Mouse (Mus musculus) embryonic facial prominence, embryonic 14.5 days (tissue): ENCODE results near the gene Gper1. TPM values are rescaled to one million over a fixed set of nuclear protein-coding genes. Genes with fewer than 3 reads are reported as not detected.

ENCODE experiments used
- ATAC-seq: fragments of 200-750 bp; cut with Nextera tagmentation; 2 replicates; pipeline ENCODE4 v1.8.0; 2017; ENCODE audit warnings: low read depth, moderate number of reproducible peaks, moderate TSS enrichment
- DNase-seq: peaks from one replicate; pipeline ENCODE4 v3.0.0-alpha.2; 2015; ENCODE audit warnings: low spot score
- H3K27ac ChIP-seq: fragments of 300-500 bp; sonication (generic); replicated peaks from 2 replicates; pipeline ENCODE4 v1.5.1; 2014; ENCODE audit warnings: low read depth, mild to moderate bottlenecking, low read length, moderate library complexity
- H3K27me3 ChIP-seq: fragments of 300-500 bp; sonication (generic); replicated peaks from 2 replicates; pipeline ENCODE4 v1.6.1; 2014; ENCODE audit warnings: low read length; ENCODE audit not compliant: control insufficient read depth, insufficient read depth
- H3K36me3 ChIP-seq: fragments of 300-500 bp; sonication (generic); 2 replicates; pipeline ENCODE4 v1.6.1; 2014; ENCODE audit warnings: low read length, mixed read lengths; ENCODE audit not compliant: control insufficient read depth, insufficient read depth
- H3K4me1 ChIP-seq: fragments of 300-500 bp; sonication (generic); 2 replicates; pipeline ENCODE4 v1.6.1; 2014; ENCODE audit warnings: antibody characterized with exemption, low read length; ENCODE audit not compliant: control insufficient read depth, insufficient read depth
- H3K4me2 ChIP-seq: fragments of 300-500 bp; sonication (generic); 2 replicates; pipeline ENCODE4 v1.6.1; 2014; ENCODE audit warnings: low read depth, mild to moderate bottlenecking, low read length, moderate library complexity, mixed read lengths
- H3K4me3 ChIP-seq: fragments of 300-500 bp; sonication (generic); 2 replicates; pipeline ENCODE4 v1.5.1; 2014; ENCODE audit warnings: low read depth, mild to moderate bottlenecking, low read length
- H3K9ac ChIP-seq: fragments of 300-500 bp; sonication (generic); 2 replicates; pipeline ENCODE4 v1.6.1; 2014; ENCODE audit warnings: low read depth, mild to moderate bottlenecking, low read length, moderate library complexity, mixed read lengths
- H3K9me3 ChIP-seq: fragments of 300-500 bp; sonication (generic); 2 replicates; pipeline ENCODE4 v1.6.1; 2016; ENCODE audit warnings: low read length; ENCODE audit not compliant: control insufficient read depth
- WGBS: fragments of 180-500 bp; shearing (Covaris S2); extraction: QIAGEN DNeasy Blood & Tissue Kit; methylation state at CpG from one replicate; pipeline ENCODE4 v1.1.7; 2014; 5-methylcytosine and 5-hydroxymethylcytosine counted together
- polyA plus RNA-seq: library from polyadenylated mRNA; unstranded; fragments of >200 nt; fragmentation: Nextera tagmentation; extraction: Ambion mirVana; gene quantifications from 2 replicates; pipeline ENCODE4 v1.2.1, GENCODE M21; 2014

Gper1 gene
- polyA plus RNA-seq, 1 experiment from 2014 or later = 6.7 TPM

DNA sequence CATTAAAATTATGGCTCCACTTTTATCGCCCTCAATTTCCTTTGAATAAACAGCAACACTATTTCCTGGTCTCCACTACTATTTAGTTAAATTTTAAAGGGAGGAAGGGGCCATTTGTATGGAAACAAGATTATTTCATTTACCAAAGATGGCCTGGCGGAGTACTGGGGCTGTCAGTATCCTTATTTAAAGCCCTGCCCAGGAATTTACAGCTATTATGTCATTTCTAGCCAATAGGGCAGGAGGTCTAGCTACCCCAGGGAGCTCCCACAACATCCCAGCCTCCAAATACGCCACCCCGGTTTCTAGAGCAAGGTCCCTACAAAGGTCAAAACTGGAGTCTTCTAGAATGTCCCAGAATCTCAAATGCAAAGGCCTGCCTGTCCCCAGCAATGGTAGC, 9.4 kb upstream of the Gper1 start:
- H3K27ac ChIP-seq = no peak overlapping the region
- ATAC-seq = no peak

DNA sequence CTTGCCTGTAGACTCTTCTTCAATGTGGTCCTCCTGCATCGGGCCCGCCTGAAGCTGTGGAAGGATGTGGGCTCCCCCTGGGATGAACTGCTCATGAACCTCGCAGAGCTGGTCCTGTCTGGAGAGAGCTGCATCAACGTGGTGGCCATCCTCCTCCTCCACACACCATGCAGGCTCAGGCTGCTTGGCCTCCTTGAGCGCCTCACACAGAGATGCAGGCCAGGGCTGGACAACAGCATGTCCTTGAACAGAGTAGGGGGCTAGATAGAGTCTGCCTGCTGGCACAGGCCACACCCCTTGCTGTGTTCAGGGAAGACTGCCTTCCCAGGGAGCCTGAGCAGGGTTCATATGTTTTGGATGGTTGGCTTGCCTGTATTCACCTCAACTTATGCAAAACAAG, 8.0 kb upstream of the Gper1 start:
- H3K36me3 ChIP-seq = 0 out of 2 replicates have a peak, but pooled peaks cover 2% of the 10 kb centered on the region
- no peak overlapping the region for H3K27ac ChIP-seq
- H3K4me1 ChIP-seq = no peaks in the 10 kb centered on the region
- H3K27me3 ChIP-seq = no peaks in the 10 kb centered on the region
- no peak for DNase-seq
- 94% methylated on average over 5 of the region's 5 CpGs for WGBS
- H3K9ac ChIP-seq = no peak overlapping the region
- no peak for ATAC-seq
- H3K9me3 ChIP-seq = no peaks in the 10 kb centered on the region
- no peak overlapping the region for H3K4me3 ChIP-seq
- no peak overlapping the region for H3K4me2 ChIP-seq

More for the DNA sequence above, 9.4 kb upstream of the Gper1 start:
- Histone ChIP-seq H3K9ac (no peak overlapping the region), H3K9me3 (no peaks in the 10 kb centered on the region), H3K4me3 (no peak overlapping the region), H3K36me3 (0 out of 2 replicates have a peak, but pooled peaks cover 2% of the 10 kb centered on the region), H3K4me2 (no peak overlapping the region), H3K27me3 (no peaks in the 10 kb centered on the region), H3K4me1 (no peaks in the 10 kb centered on the region)
- DNase-seq = no peak
- WGBS = 87% methylated on average over 4 of the region's 4 CpGs

DNA sequence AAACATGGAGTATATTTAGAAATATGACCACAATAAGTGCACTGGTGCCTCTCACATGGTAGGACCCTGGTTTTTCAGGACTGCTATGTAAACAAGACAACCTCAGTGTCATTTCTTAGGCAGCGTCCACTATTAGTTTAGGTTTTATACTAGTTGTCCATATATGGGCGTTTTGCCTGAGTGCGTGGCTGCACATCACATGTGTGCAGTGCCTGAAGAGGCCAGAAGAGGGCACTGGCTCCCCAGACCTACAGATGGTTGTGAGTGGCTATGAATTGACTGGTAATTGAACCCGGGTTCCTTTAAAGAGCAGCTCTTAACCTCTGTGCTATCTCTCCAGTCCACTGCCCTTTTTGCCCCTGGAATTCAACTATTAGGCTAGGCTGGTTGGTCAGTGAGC, 6.0 kb upstream of the Gper1 start:
- H3K9me3 ChIP-seq = no peaks in the 10 kb centered on the region
- 0 out of 2 replicates have a peak, but pooled peaks cover 2% of the 10 kb centered on the region for H3K36me3 ChIP-seq
- H3K9ac ChIP-seq = no peak overlapping the region
- no peaks in the 10 kb centered on the region for H3K4me1 ChIP-seq
- H3K4me3 ChIP-seq = no peak overlapping the region
- ATAC-seq = no peak
- no peak overlapping the region for H3K4me2 ChIP-seq
- H3K27ac ChIP-seq = no peak overlapping the region
- 91% methylated on average over 4 of the region's 4 CpGs for WGBS
- no peaks in the 10 kb centered on the region for H3K27me3 ChIP-seq
- DNase-seq = no peak

DNA sequence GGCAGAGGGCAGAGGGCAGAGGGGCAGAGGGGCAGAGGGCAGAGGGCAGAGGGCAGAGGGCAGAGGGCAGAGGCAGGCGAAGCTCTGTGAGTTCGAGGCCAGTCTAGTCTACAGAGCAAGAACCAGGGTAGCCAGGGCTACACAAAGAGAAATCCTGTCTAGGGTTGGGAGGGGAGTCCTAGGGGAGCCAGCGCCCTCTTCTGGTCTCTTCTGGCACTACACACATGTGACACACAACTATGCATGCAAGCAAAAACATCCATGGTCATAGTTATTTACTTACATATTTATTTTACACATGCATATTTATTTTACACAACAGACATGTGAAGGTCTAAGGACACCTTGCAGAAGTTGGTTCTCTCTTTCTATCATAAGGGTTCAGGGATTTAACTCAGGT, 5.5 kb upstream of the Gper1 start:
- 86% methylated on average over 3 of the region's 3 CpGs for WGBS
- Histone ChIP-seq H3K9me3 (no peaks in the 10 kb centered on the region), H3K4me3 (no peak overlapping the region), H3K27ac (no peak overlapping the region), H3K27me3 (no peaks in the 10 kb centered on the region), H3K9ac (no peak overlapping the region), H3K4me2 (no peak overlapping the region), H3K4me1 (no peaks in the 10 kb centered on the region), H3K36me3 (0 out of 2 replicates have a peak, but pooled peaks cover 2% of the 10 kb centered on the region)
- ATAC-seq (no peak), DNase-seq (no peak)

DNA sequence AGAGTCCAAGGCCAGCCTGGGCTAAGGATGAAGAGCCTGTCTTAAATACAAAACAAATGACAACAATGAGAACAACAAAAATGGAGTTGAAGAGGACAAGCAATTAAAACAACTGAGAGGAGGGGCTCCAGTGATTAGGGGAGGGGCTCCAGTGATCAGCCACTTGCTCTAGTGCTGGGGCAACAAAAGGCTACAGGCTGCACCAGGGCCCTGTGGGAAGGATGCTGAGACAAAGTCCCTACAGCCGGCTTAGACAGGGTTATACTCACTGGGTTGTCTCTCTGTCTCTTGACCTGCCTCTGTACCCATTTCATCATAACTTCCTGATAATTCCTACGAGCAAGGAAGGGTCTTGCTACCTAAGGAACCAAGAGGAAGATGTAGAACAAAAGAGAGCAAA, 4.8 kb upstream of the Gper1 start:
- Histone ChIP-seq H3K36me3 (0 out of 2 replicates have a peak, but pooled peaks cover 2% of the 10 kb centered on the region), H3K4me2 (no peak overlapping the region), H3K27ac (no peak overlapping the region; the same call in 1 of the 2 replicates), H3K9ac (no peak overlapping the region), H3K4me3 (no peak overlapping the region), H3K4me1 (0 out of 2 replicates have a peak, but pooled peaks cover 1% of the 10 kb centered on the region), H3K9me3 (no peaks in the 10 kb centered on the region), H3K27me3 (no peaks in the 10 kb centered on the region)
- ATAC-seq (no peak), DNase-seq (no peak)
- 73% methylated on average over 2 of the region's 2 CpGs for WGBS

DNA sequence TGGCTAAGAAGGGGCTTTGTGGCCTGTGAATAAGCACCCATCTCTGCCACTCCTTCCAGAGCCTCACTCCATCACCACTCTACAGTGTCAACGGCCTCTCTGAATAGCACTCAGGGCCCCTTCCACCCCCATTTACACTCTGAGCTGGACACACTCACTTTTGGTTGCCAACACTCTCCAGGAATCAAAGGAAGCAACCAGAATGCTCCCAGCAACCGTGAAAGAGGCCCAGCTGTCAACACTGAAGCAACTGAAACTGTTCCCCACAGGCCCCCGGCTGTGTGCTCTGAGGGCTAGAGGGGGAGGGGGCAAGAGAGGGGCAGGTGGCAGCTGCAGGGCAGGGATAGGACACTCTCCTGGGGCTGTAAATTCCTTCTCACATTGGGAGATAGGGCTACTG, 4.3 kb upstream of the Gper1 start:
- ATAC-seq (peak; percentile 77; the same call in 1 of the 2 replicates), DNase-seq (peak; percentile 75)
- Histone ChIP-seq H3K4me2 (no peak overlapping the region), H3K27ac (no peak overlapping the region; the same call in 1 of the 2 replicates), H3K36me3 (0 out of 2 replicates have a peak, but pooled peaks cover 2% of the 10 kb centered on the region), H3K4me1 (0 out of 2 replicates have a peak, but pooled peaks cover 6% of the 10 kb centered on the region), H3K9me3 (no peaks in the 10 kb centered on the region), H3K27me3 (no peaks in the 10 kb centered on the region), H3K9ac (no peak overlapping the region), H3K4me3 (no peak overlapping the region)
- 38% methylated on average over 3 of the region's 3 CpGs for WGBS

DNA sequence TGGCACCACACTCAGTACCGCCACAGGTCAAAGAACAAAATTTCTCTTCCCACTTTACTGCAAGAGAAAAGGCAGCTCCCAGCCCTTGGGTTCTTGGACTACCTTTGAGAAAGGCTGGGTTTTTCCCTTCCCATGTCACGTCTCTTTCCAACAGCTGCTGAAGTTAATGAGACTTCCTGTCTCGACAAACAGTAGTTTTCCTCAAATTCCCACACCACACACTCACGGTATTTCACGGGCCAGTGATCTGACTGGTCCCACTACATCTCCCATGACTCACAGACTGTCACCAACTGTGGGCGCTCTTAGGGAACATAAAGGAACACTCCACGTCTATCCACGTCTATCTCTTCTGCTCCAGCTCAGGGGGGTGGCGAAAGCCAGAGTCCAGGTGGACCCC, 2.2 kb downstream of the Gper1 start:
- ATAC-seq (no peak), DNase-seq (no peak)
- no peak overlapping the region for H3K9ac ChIP-seq
- 0 out of 2 replicates have a peak, but pooled peaks cover 6% of the 10 kb centered on the region for H3K4me1 ChIP-seq
- H3K27ac ChIP-seq = no peak overlapping the region
- no peak overlapping the region for H3K4me3 ChIP-seq
- H3K9me3 ChIP-seq = no peaks in the 10 kb centered on the region
- H3K27me3 ChIP-seq = no peaks in the 10 kb centered on the region
- H3K4me2 ChIP-seq = no peak overlapping the region
- H3K36me3 ChIP-seq = no peaks in the 10 kb centered on the region
- 63% methylated on average over 9 of the region's 9 CpGs for WGBS

DNA sequence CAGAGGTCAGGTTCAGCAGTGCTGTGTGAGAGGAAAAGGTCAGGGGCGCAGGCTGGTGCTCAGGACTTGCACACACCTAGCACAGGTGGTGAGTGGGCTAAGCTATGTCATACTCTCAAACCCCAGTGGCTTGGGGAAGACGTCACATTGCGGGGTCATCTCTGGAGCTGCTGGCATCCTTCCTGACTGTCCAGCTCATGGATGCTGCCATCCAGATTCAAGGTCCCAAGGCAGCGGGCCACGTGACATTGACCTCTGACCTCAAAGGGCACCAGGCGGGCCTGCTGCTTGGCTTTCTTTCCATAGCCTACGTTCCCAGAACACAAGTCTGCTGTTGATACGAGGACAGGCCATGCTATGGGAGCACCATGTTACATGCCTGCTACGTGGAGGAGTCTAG, 4.0 kb downstream of the Gper1 start:
- Histone ChIP-seq H3K4me2 (no peak overlapping the region), H3K4me3 (no peak overlapping the region), H3K27ac (no peak overlapping the region), H3K36me3 (no peaks in the 10 kb centered on the region), H3K9ac (no peak overlapping the region), H3K27me3 (no peaks in the 10 kb centered on the region), H3K9me3 (no peaks in the 10 kb centered on the region), H3K4me1 (0 out of 2 replicates have a peak, but pooled peaks cover 6% of the 10 kb centered on the region)
- ATAC-seq (no peak), DNase-seq (no peak)
- WGBS = 85% methylated on average over 9 of the region's 9 CpGs

DNA sequence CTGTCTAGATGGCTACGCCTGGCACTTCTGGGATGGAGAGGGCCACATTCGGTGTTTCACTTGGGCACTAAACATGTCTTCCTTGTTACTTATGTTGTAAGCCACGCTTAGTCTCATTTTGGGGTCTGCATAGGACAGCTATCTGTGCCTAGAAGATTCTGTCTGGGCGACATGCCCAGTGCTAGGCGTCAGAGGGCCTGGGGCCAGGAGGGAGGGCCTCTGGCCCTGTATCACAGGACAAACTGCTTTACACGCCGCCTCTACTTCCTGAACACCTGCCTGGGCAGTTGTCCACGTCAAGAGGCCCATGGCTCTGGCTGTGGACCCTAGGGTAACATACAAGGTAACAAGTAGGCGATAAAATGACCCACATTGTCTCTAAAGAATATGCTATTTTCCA, 5.0 kb downstream of the Gper1 start:
- 77% methylated on average over 9 of the region's 9 CpGs for WGBS
- H3K4me1 ChIP-seq = 0 out of 2 replicates have a peak, but pooled peaks cover 6% of the 10 kb centered on the region

More for the DNA sequence above, 5.0 kb downstream of the Gper1 start:
- Histone ChIP-seq H3K4me2 (no peak overlapping the region), H3K36me3 (no peaks in the 10 kb centered on the region), H3K9ac (no peak overlapping the region), H3K9me3 (no peaks in the 10 kb centered on the region), H3K27me3 (no peaks in the 10 kb centered on the region), H3K4me3 (no peak overlapping the region), H3K27ac (no peak overlapping the region)
- ATAC-seq (no peak), DNase-seq (no peak)
